Mouse (Mus musculus) gastrocnemius, postnatal 14 days (tissue): ENCODE measurements around the gene Eps15. TPM values are rescaled to one million over a fixed set of nuclear protein-coding genes. Genes with fewer than 3 reads are reported as not detected.

ENCODE experiments used
- DNase-seq: peaks from one replicate; pipeline ENCODE4 v3.0.0; 2021; ENCODE audit warnings: mixed read lengths
- intact Hi-C: fragments of 180-260 bp; cut with DNase I; formaldehyde crosslinking; loops from one replicate; pipeline ENCODE4 v1.15.1; 2025; ENCODE audit warnings: low total_unique reads
- long read RNA-seq, 2 experiments: library from polyadenylated mRNA; stranded (forward); transcript quantifications; one replicate each; pipeline ENCODE4 v2.0.0; 2021
- total RNA-seq, 2 experiments: library from RNA; stranded (reverse); gene quantifications; 2 replicates each; pipeline ENCODE4 v1.2.3; 2021

The Eps15 gene
- total RNA-seq, result 10 to 100 TPM; 39.2 to 48.1 TPM
- long read RNA-seq, experiment 1, full-length matches to known transcripts, result 13 of 27 reads
- long read RNA-seq, experiment 1, partial matches to known transcripts, result 2 of 27 reads
- long read RNA-seq, experiment 1, other reads (novel, unspliced or antisense), result 12 of 27 reads
- long read RNA-seq, experiment 2, full-length matches to known transcripts, result 27 of 47 reads
- long read RNA-seq, experiment 2, partial matches to known transcripts, result 0 of 47 reads
- long read RNA-seq, experiment 2, other reads (novel, unspliced or antisense), result 20 of 47 reads

DNA sequence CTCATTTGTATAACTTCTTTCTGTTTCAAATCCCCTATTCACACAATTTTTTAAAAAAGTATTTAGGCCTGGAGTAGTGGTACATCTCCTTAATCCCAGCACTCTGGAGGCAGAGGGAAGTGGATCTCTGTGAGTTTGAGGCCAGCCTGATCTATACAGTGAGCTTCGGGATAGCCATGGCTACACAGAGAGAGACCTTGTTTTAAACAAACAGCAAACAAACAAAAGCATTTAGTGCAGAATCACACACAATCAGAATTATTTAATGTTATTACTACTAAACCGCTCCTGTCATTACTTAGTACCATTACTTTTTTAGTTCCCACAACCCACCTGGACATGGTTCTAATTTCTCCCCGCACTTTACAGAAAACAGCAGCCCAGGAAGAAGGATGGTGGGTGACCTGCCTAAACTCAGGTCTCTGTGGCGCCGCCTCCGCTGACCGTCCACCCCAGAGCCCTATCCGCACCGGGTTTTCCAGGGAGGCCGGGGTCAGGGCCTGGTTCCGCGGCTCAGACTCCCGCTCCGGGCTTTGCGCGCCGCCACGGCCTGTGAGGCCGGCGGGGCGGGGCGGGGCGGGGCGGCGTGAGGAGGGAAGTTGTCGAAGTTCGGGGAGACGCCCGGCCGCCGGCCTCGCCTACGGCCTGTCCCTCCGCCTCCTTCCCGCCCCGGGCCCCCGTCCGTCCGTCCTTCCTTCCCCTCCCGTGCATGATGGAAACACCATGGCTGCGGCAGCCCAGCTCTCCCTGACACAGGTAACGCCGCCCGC lies at the start of gene Eps15:
Gene Eps15, plus strand, starts transcription at position 580 of the 770 bp plus-strand sequence.
- intact Hi-C loops, result no loop called here
- peak; percentile 95 for DNase-seq

DNA sequence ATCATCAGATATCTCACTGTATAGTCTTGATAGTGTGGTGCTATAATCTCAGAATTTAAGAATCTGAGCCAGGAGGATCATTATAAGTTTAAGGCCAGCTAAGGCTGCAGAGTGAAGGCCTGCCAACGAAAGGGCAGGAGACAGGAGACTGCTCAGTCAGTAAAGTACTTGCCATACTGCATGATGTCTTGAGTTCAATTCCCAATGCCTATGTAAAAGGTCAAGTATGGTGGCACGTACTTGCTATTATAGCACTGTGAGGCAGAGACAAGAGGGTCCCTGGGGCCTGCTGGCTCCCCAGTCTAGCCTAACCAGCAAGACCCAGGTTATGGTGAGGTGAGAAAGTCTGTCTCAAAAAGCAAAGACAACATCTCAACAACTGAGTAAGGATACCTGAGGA lies 45.9 kb upstream of the Eps15 start, which contains the start of gene Calr4:
Gene Calr4, plus strand, starts transcription at position 301 of the 400 bp plus-strand sequence.
- intact Hi-C loops, result no loop called here
- no peak for DNase-seq

DNA sequence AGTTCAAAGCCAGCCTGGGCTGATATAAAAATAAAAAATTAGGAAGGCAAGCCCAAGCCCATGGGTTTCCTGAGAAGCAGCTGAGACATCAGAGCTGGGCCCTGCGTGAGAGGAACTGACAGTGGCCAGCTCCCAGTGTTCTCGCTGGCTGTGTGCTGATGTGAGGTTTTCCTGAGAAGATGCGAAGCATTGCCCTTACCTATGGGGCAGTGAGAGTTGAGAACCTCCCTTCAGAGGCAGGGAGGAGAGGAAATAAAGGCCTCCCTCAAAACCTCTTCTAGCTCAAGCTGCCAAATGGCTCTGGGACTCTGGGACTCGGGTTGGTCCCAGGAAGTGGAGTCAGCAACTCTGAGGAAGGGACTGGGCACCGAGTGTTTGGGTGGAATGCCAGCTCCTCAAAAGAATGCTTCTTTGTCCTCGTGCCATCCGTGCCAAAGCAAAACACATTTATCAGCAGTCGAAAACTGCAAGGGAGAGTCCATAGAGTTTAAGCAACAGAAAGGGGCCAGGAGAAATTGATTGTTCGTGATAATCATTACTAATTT lies 45.2 kb upstream of the Eps15 start:
- DNase-seq, result no peak
- intact Hi-C loops, result no loop called here

DNA sequence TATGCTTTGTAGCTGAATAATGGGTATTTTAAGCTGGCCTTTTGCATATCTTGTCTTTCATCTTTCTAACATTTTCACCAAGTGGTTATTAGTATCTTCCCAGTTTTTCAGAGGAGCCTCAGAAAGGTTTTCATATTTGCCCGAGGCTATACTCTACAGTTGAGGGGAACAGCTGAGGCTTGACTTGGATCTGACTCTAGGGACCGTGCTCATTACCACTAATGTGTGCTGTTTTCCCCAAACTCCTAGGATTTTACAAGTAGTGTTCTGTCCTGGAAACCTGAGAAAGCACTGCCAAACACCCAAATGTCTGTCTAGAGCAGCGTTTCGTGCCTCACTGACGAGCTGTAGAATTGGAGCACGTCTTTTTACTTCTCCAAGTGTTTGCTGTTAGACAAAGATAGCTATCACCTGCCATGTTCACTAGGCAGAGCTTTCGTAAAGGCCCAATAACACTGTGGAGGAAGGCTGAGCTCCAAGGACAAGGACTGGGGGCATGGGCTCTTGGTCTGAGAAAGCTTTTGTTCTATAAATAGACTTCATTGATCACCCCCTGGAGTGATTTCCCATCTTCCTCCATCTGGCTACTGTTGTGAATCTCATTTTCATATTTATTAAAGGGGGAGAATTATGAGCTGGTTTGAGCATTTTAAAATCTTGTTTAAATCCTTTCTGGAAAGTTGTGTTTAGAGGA lies 43.7 kb upstream of the Eps15 start:
- no peak for DNase-seq
- intact Hi-C loops, result no loop called here

DNA sequence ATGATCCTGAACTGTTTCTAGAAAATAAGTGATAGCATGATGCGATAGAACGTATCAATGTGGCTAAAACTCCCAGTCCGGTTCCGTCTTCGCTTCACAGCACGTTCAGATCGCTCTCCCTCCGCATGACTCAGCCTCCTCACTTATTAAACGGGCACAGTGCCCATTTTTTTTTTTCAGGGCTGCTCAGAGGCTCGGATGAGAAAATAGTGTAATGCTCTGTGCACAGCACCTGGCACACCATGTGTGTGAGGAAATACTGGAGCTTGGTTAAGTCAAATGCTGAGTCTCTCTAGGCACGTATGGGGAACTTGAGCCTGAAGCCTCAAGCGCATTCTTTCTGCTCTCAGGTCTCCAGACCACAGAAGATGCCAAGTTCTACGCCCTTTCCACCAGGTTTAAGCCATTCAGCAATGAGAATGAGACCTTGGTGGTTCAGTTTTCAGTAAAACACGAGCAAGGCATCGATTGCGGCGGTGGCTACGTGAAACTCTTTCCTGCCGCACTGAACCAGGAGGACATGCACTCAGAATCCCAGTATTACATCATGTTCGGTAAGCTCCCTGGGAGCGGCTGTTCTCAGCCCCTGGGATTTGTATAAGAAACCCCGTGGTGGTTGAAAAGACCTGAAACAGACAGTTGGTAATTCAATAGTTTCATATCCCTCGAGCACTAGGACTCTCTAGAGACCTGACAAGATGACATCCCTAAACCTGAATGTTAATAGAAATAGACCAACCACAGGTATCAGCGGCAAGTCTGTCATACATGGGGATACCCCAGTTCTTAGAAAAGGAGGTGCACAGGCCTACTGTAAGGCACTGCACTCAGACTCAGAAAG lies 41.4 kb upstream of the Eps15 start:
- intact Hi-C loops, result no loop called here
- peak; percentile 39 for DNase-seq

DNA sequence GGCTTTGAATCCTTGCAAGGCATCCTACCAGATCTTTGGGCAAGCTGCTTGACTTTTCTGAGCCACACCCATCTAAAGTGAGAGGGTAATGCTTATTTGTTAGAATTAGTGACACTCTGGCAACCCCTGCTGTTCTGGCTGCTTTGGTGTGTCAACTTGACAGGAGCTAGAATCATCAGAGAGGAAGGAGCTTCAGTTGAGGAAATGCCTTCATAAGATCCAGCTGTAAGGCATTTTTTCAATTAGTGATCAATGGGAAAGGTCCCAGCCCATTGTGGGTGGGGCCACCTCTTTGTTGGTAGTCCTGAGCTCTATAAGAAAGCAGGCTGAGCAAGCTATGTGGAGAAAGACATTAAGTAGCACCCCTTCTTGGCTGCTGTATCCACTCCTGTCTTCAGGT lies 38.8 kb upstream of the Eps15 start:
- no peak for DNase-seq

DNA sequence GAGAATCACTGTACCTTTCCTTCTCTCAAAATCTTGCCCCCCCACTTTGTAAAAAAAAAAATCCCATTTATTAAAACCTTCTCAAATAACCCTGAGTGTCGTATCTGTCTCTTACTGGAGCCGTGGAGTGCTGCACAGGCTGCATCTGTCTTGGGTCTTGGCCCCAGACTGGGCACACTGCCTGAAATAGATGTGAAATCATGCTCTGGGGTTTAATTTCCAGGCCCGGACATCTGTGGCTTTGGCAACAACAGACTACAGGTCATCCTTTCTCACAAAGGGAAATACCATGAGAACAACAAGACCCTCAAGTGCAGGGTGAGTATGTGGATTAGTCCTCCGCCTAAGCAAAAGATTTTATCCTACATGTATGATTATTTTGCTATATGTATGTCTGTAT lies 38.1 kb upstream of the Eps15 start:
- intact Hi-C loops, result no loop called here
- DNase-seq, result peak; percentile 81

More for the DNA sequence above, 38.8 kb upstream of the Eps15 start:
- intact Hi-C loops, result no loop called here

DNA sequence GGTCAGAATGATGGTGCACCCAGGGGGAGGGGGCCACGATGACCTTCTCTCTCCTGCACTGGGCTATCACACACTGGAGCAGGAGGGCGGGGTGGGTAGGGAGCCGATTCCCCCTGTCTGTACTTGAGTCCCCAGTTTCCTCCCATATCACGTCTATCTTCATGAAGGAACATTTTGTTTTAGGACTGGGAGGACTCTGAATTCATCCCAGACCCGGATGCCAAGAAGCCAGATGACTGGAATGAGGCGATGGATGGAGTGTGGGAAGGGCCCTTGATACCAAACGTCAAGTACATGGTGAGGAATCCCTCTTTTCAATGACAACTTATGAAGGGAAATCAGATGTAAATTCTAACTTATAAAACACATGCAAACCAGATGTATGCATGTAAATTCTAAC lies 35.6 kb upstream of the Eps15 start:
- intact Hi-C loops, result no loop called here
- DNase-seq, result no peak

DNA sequence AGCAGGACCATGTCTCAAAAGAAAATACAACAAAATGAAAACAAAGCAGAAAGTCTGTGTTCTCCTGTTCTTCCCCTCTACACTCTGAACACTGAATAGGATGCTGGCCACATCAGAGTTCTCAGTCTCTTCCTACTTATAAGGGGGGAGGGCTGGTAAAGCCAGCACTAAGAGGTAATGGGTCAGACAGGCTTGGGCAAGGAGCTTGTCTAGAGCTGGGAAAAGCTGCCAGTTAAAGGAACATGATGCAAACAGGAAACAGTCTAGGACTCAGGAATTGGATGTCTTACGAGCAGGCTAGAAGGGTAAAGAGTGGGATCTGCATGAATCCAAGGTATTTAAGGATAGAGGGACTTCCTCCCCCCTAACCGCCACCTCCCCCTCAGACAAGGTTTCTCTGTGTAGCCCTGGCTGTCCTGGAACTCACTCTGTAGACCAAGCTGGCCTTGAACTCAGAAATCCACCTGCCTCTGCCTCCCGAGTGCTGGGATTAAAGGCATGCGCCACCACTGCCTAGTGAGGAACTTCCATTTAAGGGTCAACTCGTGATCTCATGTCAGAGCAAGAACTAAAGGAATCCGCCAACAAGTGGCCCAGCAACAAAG lies 35.0 kb upstream of the Eps15 start:
- no peak for DNase-seq
- intact Hi-C loops, result no loop called here

DNA sequence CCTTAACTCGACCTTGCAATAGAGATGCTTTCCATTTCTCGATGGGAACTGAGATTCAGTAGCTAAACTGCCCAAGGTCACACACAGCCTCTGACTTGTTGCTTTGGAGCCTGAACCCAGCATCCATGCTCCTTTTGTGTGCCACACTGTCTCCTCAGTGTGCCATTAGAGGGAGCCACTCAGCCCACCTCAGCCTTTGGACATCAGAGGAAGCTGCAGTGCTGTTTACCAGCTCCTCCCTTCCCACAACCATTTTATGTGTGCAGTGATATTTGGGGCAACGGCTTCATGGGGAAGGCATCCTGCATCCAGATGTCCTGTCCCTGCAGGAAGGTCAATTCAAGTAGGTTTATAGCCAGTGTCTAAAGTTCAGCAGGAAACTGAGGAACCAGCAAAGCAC lies 28.5 kb upstream of the Eps15 start:
- intact Hi-C loops, result no loop called here
- no peak for DNase-seq

DNA sequence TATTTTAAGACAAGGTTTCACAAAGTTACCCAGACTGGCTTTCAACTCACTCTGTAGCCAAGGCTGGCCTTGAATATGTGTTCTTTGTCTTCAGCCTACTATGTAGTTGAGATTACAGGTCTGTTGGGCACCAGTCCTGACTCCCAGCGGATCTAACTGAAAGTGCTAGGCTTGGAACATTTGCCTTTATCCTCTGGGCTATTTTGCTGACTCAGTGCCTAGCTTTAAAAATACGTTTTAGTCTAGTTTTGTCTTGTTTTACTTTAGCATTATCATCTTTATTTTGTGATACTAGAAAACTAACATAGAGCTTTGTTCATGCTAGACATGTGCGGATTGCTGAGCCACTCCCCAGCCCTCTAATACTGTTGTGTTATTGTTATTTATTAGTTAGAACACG lies 27.9 kb upstream of the Eps15 start:
- intact Hi-C loops, result no loop called here

DNA sequence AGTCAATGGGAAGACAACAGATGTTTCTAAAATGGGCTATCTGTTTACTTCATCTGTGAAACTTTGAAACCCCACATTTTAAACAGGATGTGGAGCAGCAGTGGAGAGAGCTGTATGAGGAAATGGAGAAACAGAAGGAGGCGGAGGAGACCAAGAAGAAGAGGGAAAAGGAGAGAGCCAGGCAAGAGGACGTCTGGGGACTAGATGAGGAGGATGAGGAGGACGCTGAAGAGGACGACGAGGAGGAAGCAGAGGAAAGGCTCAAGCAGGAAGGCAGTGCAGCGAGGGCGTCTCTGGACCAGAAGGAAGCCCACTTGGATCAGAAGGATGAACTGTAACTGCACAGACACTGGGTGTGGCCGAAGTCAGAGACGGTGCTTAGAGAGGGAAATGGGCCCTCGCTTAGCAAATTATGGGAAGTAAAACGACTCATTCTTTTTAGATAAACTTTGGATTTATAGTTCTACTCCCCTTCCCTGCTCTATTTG lies 26.4 kb upstream of the Eps15 start:
- no peak for DNase-seq
- intact Hi-C loops, result no loop called here

More for the DNA sequence above, 27.9 kb upstream of the Eps15 start:
- DNase-seq, result no peak

DNA sequence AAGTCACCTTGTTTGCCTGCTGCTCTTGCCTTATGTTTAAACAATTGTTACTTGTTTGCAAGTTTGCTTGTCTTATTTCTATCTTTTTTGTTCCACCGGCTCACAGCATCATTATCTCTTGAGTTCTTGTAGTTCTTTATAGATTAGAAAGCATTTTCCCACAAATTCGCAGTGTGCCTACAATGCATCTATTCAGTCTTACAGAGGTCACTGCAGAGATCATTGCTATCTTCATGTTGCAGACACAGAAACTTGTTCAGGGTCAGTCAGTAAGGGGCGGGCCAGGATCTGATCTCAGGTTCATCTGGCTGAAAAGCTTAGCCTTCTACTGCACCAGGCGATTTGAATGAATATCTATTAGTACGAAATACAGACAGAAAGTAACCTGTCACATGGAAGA lies 25.6 kb upstream of the Eps15 start:
- intact Hi-C loops, result no loop called here
- no peak for DNase-seq

DNA sequence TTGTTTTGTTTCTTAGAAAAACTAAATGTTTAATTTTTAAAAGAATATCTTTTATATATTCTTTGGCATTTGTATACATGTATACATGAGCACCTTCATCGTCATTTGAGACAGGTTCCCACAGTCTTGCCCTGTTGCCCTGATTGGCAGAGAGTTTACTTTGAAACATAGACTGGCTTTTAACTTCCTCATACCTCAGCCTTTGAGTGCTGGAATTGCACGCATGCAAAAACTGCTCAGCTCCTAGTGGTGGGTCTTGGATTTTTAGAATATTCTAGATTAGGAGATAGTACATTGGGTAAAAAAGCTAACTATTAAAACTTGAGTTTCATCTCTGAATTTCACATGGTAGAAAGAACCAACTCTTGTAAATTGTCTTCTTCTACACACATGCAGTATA lies 24.7 kb upstream of the Eps15 start:
- no peak for DNase-seq
- intact Hi-C loops, result no loop called here

DNA sequence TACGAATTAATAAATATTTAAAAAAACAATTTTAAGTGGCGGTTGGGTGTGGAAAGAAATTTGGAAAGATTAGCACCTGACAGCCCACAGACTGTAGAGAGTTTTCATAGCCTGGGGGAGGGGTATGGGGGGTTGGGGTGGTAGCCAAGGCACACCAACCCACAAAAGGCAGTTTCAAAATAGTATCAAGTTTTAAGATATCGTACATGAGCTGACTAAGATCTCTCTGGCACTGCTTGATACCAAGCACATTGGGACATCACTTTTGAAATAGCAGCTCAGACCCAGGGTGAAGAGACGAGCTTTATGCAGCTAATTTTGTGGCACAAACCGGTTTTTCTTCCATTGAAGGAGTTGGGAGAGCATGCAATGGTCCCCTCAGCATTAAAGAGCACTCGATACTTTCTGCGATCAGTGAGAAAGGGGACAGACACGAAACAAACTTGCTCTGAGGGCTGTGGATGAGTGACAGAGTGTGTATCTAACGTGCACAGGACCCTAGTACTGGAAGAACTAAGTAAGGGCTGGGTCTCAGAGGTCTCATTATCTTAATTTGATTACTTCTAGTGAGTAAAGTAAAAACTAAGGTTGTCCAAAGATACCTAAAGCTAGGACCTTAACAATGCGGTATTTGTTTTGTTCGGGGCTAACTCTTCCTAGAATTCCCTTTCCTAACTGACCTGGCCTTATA lies 24.2 kb upstream of the Eps15 start:
- intact Hi-C loops, result no loop called here
- DNase-seq, result no peak

DNA sequence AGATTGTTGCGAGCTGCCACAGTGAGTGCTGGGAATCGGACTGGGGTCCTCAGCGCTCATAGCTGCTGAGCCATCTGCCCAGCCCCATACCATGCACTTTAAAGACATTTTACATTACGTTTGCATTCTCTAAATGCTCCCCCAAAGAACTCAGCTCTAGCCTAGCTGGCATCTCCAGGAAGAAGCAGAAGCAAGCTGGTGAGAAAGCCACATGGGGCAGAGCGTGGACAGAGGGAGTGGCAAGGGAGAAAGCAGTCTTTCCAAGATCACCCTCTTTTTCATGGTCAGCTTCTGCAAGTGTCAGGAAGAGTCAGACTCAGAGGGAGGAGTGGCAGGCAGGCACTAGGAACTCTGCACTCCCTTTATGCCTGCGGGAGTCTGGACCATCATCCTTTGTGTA lies 23.3 kb upstream of the Eps15 start:
- DNase-seq, result no peak
- intact Hi-C loops, result no loop called here

DNA sequence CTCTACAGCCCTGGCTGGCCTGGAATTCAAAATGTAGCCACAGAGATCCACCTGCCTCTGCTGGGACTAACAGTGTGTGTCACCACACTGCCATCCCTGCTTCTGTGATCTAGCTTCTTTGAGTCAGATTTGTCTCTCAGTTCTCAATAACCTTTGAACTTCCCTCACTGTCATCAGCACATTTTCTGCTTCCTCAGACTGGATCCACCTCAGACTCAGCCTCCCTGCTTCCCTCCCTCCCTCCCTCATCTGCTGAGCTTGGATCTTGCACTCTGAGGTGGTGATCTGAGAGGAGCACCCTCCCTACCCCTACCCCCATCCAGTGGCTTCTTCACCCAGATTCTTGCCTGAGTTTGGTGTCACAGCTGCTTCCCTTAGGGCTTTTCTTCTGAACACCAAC lies 22.4 kb upstream of the Eps15 start:
- DNase-seq, result no peak
- intact Hi-C loops, result no loop called here

DNA sequence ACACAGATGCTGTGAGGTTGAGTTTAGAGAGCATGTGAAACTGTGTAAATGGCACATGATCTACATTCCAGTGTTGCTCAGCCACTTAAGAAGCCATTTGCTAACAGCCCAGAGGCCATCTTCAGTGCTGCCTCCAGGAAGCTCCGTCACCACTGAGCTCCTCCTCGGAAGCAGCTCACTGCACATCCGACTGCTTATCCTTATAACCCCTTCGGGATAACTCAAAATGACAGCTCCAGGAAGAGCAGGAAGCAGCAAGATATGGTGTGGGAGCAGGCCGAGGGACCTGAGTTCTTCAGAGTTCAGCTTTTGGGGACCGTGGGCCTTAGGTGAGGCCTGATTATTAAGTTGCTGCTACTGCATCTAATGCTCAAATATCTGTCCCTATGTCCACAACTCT lies 18.0 kb upstream of the Eps15 start:
- DNase-seq, result no peak
- intact Hi-C loops, result no loop called here
